Mouse (Mus musculus) mesoderm, embryonic 11.5 days (tissue): ENCODE results near the gene Nmrk2.
"Not testable (repeated sequence)": the region's sequence is repeated elsewhere in the genome, so short reads cannot be mapped to it uniquely, and the experiment has no call there.

Source experiments
- DNase-seq: peaks from one replicate; pipeline ENCODE4 v3.0.0-alpha.2; 2012; ENCODE audit warnings: low read depth, low spot score

The Nmrk2 gene

DNA sequence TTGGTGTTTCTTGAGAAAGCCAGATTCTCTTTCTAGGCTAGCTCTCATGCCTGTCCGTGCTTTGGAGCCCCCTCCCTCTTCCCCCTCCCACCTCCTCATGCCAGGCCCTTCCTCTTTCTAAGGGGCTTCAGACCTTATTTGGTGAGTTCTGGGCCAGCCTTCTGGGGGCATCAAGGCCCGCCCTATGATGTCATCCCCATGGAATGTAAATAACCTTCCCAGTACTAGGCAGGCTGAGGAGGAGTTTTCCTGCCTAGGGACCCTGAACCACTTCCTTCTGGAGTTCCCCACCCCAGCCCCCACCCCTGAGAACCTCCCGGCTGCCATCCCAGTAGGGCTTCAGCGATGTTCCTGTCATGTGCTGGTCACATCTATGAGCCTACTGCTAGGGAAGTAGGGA, 17.1 kb downstream of the Nmrk2 start:
- DNase-seq: peak; percentile 61

DNA sequence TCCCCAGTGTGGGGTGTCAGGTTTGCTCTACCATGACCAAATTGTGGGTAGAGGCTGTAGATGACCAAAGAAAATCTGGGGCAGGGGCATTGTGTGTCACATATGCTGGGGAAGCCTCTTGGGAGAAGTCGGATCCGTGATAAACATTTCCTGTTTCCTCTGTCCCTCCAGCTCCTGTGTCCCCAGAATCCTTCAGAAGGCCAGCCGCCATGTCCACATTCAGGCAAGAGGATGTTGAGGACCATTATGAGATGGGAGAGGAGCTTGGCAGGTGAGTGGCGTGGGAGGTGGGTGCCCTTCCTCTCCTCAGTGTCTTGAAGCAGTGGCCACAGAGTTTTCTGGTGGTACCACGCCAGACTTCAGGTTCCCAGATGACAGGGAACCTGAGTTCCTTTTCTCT, 18.0 kb downstream of the Nmrk2 start, which contains the start of gene 4930442H23Rik:
Gene 4930442H23Rik, minus strand, starts transcription at position 45 of the 400 bp plus-strand sequence.
- DNase-seq: no peak

DNA sequence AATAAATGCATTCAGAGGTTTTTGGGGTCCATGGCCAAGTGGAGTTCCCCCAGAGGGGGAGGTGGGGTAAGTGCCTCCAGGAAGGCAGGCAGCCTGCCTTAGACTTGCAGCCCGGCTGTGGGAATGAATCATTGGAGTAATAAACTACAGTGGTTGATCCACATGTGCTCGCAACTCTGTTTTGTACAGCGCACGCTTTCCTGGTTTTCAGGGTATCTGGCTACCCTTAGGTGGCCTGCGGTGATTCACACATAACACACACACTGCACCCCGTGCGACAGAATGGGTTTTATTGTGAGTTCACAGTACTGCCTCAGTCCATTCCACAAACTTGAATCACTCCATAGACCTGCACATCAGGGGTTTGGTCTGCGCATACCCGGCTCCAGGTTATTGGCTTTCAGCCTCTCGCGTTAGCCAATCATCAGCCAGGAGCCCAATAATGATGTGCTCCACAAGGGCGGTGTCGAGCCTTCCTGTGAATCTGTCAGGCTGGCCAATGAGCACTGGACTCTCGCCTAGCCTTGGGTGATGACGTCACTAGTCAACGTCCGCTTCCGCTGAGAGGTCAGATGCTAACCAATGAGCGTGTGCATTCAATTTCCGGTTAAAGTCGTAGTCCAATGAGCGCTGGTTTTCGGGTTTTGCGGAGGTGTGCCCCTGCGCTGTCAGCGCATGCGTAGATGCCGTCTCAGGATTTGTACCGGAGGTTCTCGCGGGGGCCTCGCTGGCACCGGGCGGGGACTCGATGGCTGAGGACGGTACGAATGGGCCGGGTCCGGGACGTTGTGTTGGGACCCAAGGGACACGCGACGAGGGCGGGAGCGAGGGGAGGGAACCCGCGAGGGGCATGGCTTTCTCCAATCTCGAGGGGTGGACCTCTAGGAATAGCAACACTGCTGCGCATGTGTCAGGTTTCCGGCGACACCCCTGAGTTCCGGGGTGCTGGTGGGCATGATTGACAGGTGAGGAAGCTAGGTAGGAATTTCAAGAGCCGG, 19.2 kb downstream of the Nmrk2 start, which contains the start of gene Dapk3:
Gene Dapk3, plus strand, starts transcription at position 670 of the 998 bp plus-strand sequence.
- DNase-seq: peak; percentile 100

DNA sequence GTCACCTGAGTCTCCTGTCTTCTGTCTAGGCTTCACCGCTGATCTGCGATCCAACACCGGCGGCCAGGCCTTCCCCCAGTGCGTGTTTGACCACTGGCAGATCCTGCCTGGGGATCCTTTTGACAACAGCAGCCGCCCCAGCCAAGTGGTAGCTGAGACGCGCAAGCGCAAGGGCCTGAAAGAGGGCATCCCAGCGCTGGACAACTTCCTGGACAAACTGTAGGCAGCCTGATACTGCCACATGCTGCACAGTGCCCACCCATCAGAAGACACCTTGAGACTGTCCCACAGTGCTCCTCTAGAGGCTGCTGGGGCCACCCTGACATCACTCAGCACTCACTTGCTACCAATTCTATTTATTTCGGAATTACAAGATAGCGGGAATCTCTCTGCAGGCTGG, 20.0 kb downstream of the Nmrk2 start:
- DNase-seq: not testable (repeated sequence)

- no peak for DNase-seq
Measured at GRCm38 (mm10) chr10:81180946-81181345, 20.9 kb downstream of the Nmrk2 start.

DNA sequence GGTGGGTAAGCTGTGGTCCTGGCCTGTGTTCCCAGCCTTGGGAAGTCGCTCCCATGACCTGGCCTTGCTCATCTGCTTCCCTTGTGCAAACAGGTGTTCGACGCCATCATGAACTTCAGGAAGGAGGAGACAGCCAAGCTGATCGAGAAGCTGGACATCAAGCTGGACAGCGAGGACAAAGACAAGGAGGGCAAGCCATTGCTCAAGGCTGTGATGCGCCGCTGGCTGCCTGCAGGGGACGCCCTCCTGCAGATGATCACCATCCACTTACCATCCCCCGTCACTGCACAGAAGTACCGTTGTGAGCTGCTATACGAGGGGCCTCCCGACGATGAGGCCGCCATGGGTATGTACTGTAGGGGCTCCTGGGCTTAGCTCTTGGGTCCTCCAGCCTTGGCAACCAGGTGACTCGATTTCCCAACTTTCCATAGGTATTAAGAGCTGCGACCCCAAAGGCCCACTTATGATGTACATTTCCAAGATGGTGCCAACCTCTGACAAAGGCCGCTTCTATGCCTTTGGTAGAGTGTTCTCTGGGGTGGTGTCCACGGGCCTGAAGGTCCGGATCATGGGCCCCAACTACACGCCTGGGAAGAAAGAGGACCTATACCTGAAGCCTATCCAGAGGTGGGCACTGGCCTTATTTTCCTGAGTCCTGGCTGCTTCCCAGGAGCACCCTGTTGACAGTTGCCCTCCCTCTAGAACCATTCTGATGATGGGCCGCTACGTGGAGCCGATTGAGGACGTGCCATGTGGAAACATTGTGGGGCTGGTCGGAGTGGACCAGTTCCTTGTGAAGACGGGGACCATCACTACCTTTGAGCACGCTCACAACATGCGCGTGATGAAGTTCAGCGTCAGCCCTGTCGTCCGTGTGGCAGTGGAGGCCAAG, 22.2 kb downstream of the Nmrk2 start:
- no peak for DNase-seq

- no peak for DNase-seq
Measured at GRCm38 (mm10) chr10:81178927-81179326, 22.9 kb downstream of the Nmrk2 start.

GRCm38 (mm10) chr10:81177958-81178712, 23.7 kb downstream of the Nmrk2 start:
- no peak for DNase-seq

- no peak for DNase-seq
Measured at GRCm38 (mm10) chr10:81177491-81177925, 24.3 kb downstream of the Nmrk2 start.

DNA sequence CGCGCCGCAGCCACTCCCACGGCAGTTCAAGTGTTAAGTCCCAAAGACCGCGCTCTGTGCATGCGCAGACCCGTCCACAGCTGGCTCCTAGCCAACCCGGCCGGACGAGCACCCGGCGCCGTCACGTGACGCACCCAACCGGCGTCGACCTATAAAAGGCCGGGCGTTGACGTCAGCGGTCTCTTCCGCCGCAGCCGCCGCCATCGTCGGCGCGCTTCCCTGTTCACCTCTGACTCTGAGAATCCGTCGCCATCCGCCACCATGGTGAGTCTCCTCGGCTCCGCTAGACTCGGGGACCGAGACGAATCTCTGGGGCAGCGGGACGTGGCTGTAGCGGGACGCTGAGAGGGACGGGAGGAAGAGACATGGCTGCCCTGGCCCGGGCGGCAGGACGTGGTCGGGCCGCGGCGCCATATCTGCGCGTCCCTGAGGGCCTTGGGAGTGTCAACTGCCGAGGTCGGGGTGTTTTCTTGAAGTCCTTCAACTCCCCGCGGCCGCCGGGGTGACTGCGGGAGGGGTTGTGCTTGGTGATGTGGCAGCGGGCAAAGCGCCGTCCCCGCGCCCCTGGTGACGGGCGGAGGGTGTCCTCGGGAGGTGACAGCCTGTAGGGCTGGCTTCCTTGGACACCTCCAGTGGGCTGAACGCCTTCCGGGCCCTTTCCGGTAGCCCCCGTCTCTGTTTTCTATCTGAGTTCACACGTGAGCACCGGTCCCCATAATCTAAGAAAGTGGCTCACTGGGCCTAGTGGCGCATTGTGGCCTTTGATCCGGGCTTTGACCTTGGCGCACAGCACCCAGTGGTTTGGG, 25.2 kb downstream of the Nmrk2 start, which contains the start of gene Eef2:
Gene Eef2, plus strand, starts transcription at position 166 of the 806 bp plus-strand sequence.
- DNase-seq: peak; percentile 99

DNA sequence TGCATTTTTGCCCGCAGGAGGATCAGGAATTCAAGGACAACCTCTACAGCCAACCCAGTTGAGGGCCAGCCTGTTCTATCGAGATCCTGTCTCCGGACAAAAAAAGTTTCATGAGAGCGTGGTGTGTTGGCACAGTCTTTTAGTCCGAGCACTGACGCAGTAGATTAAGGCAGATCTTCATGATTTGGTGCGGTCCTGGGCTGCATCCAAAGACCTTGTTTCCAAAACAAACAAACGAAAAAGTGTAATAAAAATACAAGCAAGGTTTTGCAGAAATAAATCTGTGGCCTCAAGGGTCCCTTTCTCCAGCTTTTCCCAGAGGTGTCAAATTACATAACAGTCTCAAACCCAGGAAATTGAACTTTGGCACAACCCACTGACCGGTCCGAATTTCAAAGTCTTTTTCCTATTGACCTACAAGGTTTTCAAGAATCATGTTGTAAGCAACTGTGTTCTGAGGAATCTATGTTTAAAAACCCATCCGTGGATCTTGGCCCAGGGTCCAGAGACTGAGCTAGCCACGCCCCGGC, 25.9 kb downstream of the Nmrk2 start:
- no peak for DNase-seq

DNA sequence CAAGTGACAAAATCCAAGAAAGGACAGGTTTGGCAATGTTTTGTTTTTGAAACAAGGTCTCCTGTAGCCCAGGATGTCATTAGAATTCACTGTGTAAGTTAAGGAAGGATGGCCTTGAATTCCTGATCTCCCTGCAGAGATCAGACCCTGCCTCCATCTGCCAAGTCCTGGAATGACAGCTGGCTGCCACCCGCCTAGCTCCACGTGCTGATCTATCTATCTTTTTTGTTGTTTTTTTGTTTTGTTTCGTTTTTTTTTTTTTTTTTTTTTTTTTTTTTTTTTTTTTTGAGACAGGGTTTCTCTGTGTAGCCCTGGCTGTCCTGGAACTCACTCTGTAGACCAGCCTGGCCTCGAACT, 26.5 kb downstream of the Nmrk2 start:
- DNase-seq: not testable (repeated sequence)

GRCm38 (mm10) chr10:81174617-81175344, 27.1 kb downstream of the Nmrk2 start:
- peak; percentile 94 for DNase-seq

DNA sequence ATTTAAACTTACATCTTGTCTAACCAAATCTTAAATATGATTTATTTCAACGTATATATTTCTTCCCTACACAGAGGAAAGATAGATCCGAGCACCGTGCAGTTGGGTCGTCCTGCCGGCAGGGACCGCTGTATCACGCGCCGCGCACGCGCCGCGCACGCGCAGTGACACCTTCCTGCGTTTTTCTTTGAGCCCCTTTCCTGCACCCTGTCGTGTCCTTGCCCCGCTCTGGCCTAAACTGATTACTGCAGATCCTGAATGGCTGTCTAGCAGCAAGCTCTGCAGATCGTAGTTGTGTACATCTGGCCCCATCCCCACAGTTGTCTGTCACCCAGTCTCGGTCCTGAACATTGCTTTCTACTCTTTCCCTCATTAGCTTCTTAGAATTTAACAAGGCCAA, 28.7 kb downstream of the Nmrk2 start:
- DNase-seq: peak; percentile 92

DNA sequence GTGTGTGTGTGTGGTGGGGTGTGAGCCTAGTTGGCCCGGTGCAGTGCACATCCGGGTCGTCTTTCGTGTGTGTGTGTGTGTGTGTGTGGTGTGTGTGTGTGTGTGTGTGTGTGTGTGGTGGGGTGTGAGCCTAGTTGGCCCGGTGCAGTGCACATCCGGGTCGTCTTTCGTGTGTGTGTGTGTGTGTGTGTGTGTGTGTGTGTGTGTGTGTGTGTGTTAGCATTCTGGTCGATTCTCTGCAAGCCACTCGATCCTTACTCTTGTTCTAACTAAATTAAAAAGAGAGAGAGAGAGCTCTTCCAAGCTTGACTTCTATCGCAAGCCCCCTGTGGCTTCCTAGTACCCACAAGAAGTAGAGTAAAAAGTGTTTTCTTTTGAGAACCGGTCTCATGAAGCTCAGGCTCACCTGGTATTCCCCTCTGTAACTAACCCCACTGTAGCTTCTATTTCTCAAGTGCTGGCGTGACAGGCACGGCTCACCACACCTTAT, 32.4 kb downstream of the Nmrk2 start:
- not testable (repeated sequence) for DNase-seq

DNA sequence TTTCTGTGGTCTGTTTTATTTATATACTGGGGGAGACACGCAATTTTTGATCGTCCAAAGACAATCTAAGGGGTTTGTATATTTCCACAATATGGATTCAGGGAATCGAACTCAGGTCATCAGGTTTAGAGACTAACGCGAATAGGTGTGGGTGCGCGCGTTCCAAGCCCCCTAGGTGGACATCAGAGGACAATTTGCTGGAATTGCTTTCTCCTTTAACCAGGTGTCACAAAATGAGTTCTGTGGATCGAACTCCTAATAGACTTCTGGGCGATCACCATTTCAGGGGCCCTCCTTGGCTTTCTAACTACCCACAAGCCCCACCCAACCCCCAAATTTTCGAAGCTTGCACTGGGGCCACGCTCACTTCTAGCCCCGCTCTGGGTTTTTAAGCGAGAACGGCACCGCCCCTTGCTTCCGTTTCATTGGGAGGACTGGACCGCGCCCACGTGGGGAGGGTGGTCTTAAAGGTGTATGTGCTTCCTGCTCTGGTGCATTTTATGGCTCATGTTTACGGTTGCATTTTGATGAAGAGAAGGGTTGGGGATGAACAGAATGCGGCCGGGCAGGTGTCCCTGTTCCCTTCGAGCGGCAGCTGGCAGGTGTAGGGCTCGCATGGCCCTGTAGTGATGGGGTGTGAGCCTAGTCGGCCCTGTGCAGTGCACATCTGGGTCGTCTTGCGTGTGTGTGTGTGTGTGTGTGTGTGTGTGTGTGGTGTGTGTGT, 33.2 kb downstream of the Nmrk2 start:
- DNase-seq: peak; percentile 73

- no peak for DNase-seq
Measured at GRCm38 (mm10) chr10:81168087-81168431, 33.8 kb downstream of the Nmrk2 start.

DNA sequence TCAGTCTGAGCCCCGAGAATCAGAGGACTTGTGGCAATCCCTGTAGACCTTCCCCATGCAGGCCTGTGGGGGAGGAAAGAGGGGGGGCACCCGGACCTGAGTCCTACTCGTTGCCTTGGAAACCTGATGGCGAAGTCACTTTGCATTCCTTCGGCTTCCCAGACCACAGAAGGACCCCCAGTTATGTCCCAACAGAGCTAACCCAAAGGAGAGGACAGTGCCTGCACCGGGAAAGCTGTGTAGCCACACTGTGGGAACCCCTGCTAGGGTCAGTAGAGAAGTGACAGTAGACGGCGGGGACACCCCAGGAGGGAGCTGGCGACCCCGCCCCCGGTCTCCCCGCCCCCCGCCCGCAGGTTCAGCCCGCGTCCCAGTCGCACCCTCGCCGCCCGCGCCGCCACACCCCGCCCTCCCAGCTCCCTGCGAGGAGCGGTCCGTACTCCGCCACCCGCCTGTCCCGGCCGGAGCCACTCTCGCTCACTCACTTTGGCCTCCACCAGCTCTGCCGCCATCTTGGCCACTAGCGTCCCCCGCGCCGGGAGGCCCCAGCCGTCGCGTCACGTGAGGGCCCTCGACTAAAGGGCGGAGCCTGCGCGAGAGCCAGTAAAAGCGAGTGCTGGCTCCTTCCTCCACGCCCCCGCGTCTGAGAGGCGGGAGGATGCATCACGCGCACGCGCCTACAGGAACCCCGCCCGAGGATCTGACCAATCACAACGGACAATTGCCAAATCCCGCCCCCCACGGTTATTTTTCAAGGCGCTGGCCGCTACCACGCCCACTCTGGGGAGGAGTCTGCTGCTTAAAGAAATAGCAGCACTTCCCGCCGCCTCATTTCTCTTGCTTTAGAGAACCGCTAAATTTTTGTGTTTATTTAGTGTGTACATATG, 34.4 kb downstream of the Nmrk2 start, which contains the start of gene Pias4:
Gene Pias4, minus strand, starts transcription at position 724 of the 887 bp plus-strand sequence.
- DNase-seq: peak; percentile 99
